In the genomic region with DNA sequence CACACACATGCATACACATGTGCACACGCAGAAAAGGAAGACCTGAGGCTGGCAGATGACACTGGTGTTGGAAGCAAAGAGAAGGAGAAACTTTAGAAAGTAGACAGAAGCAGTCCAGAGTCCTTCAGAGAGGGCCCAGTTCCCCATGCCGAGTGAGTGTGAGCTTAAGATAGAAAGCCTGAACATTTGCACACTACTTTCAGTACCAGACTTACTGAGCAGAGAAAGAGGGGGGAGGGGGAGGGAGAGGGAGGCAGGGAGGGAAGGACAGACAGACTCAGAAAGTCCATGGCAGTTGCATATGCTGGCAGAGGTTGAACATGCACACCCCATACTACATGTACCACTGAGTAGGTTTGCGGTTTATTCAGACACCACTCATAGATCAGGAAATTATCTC, we compare ENCODE assay signal across 21 mouse cellular contexts. TPM values are rescaled to one million over a fixed set of nuclear protein-coding genes. Genes with fewer than 3 reads are reported as not detected.
DNase-seq lines count a peak whose midpoint lies in the region; ATAC-seq and TF ChIP-seq lines count a peak whose summit lies in the region.
"Had no signal": no experiment of that assay in that cellular context is flagged by ENCODE, and none has a peak within 500 bp of the region (broad histone marks: within the 10 kb centered on the region; RNA-seq: fewer than 3 reads in every experiment).

No protein-coding gene starts in this region.

- peak overlapping the region; percentile 19; the same call in 1 of the 2 replicates for H3K27ac ChIP-seq in thymus, adult 2 months (ENCODE audit: control insufficient read depth, insufficient read depth, low read length)
- H3K27ac ChIP-seq: embryonic facial prominence, embryonic 10.5 days; forebrain, embryonic 13.5 days; hindbrain, embryonic 10.5 days; hindbrain, embryonic 14.5 days had no signal

- no peak for DNase-seq in thymus, adult 2 months
- DNase-seq in thymus, postnatal 4 days: no peak
- DNase-seq in cerebellum, postnatal 36 days: no peak
- DNase-seq in kidney, adult 18-20 months: no peak
- DNase-seq in spleen, postnatal 10 days (ENCODE audit: low spot score in 2 of 2): no peak
- DNase-seq: adrenal gland, adult 8-10 months; adrenal gland, postnatal 36 days; cerebellum, adult 11 months; cerebellum, adult 9-10 months; cerebellum, postnatal 25 days; forebrain, postnatal 0 days; gastrocnemius, postnatal 25 days; heart, adult 11 months had no signal

- H3K4me1 ChIP-seq in thymus, adult 2 months (replicated peaks; ENCODE audit: control insufficient read depth, insufficient read depth, low read length): peaks cover 27% of the 10 kb centered on the region
- H3K4me1 ChIP-seq: embryonic facial prominence, embryonic 10.5 days; forebrain, embryonic 13.5 days; hindbrain, embryonic 10.5 days had no signal

- no peak for TF ChIP-seq POLR2A in thymus, adult 2 months (IDR thresholded peaks at IDR 0.05; ENCODE audit: control insufficient read depth, extremely low read depth, insufficient read depth, low read length, poor library complexity)

- WGBS in thymus, adult 2 months: 47% methylated on average over 3 of the region's 3 CpGs

- TF ChIP-seq CTCF in thymus, adult 2 months (IDR thresholded peaks at IDR 0.05; ENCODE audit: borderline replicate concordance, control insufficient read depth, extremely low read depth, insufficient read depth, low read length, poor library complexity): no peak

- H3K4me3 ChIP-seq in thymus, adult 2 months (ENCODE audit: control insufficient read depth, insufficient read depth, low read length): no peak overlapping the region
- H3K4me3 ChIP-seq: embryonic facial prominence, embryonic 10.5 days; forebrain, embryonic 13.5 days; hindbrain, embryonic 10.5 days had no signal

- no peaks in the 10 kb centered on the region for H3K27me3 ChIP-seq in thymus, adult 2 months (ENCODE audit: control insufficient read depth, insufficient read depth, low read length)
- H3K27me3 ChIP-seq: forebrain, embryonic 13.5 days had no signal

- no peaks in the 10 kb centered on the region for H3K36me3 ChIP-seq in thymus, adult 2 months (ENCODE audit: control insufficient read depth, insufficient read depth, low read length)
- H3K36me3 ChIP-seq: embryonic facial prominence, embryonic 10.5 days; G1E; hindbrain, embryonic 10.5 days had no signal

- ATAC-seq in CD4-positive, CD25-positive, alpha-beta regulatory T cell, adult 4 months: peak; percentile 14
- ATAC-seq in hematopoietic stem cell, adult 5-6 weeks (replicated peaks in 1 of 2; ENCODE audit: insufficient read depth in 1 of 2, low FRiP score in 2 of 2, low TSS enrichment in 1 of 2, low read depth in 1 of 2, poor library complexity in 2 of 2, severe bottlenecking in 2 of 2): 0 out of 4 replicates have a peak, but pooled peaks have one; percentile 12 to 19
- ATAC-seq in megakaryocyte progenitor cell, adult 5-6 weeks (replicated peaks; ENCODE audit: poor library complexity): peak; percentile 12; the same call in 1 of the 2 replicates
- ATAC-seq: forebrain, embryonic 13.5 days; forebrain, postnatal 0 days had no signal

RNA-seq across cellular contexts. Expression of gene Eif2ak3, which starts 13.8 kb away (rescaled TPM):
- 25.9 and 33.0 TPM in 2 replicates for polyA plus RNA-seq in thymus, adult 2 months (2012; rRNA removed)
- 1 to 10 TPM; 2.2 to 3.6 TPM for polyA plus RNA-seq in CD4-positive, CD25-positive, alpha-beta regulatory T cell, adult 4 months (2017; shearing (Covaris generic))
- 16.6 and 17.0 TPM in 2 replicates for total RNA-seq in hematopoietic stem cell, adult 5-6 weeks (2017)
- 13.2 and 16.9 TPM in 2 replicates for total RNA-seq in megakaryocyte progenitor cell, adult 5-6 weeks (2015)
- 19.8 and 22.8 TPM in 2 replicates for total RNA-seq in megakaryocyte progenitor cell, adult 5-6 weeks (2017)

RNA-seq across cellular contexts. Expression of gene Rpia, which starts 38.5 kb away (rescaled TPM):
- 15.7 and 20.0 TPM in 2 replicates for polyA plus RNA-seq in thymus, adult 2 months (2012; rRNA removed)
- 1 to 10 TPM; 6.1 to 8.2 TPM for polyA plus RNA-seq in CD4-positive, CD25-positive, alpha-beta regulatory T cell, adult 4 months (2017; shearing (Covaris generic))
- 95.5 and 161 TPM in 2 replicates for total RNA-seq in hematopoietic stem cell, adult 5-6 weeks (2017)
- total RNA-seq in megakaryocyte progenitor cell, adult 5-6 weeks (2015): 105 and 110 TPM in 2 replicates
- 209 and 250 TPM in 2 replicates for total RNA-seq in megakaryocyte progenitor cell, adult 5-6 weeks (2017)
